Mouse (Mus musculus): ENCODE results near the gene Fam166b. TPM values are rescaled to one million over a fixed set of nuclear protein-coding genes. Genes with fewer than 3 reads are reported as not detected.

Gene Fam166b
- polyA plus RNA-seq, 1 experiment from 2014 or later = 0.50 TPM

GRCm38 (mm10) chr4:43415221-43416070 is 13.5 kb downstream of the Fam166b start:
- H3K9ac ChIP-seq (replicated peaks; ENCODE audit: low read length) = no peak overlapping the region

GRCm38 (mm10) chr4:43414761-43415160 is 14.2 kb downstream of the Fam166b start:
- no peaks in the 10 kb centered on the region for H3K27me3 ChIP-seq (ENCODE audit: insufficient read depth, low read length)
- H3K27ac ChIP-seq (ENCODE audit: low read length) = no peak overlapping the region
- no peak overlapping the region for H3K4me3 ChIP-seq (ENCODE audit: low read length)
- no peak overlapping the region for H3K4me2 ChIP-seq (replicated peaks; ENCODE audit: low read depth, low read length)
- WGBS = 88% methylated on average over 14 of the region's 14 CpGs
- peaks cover 26% of the 10 kb centered on the region for H3K36me3 ChIP-seq (ENCODE audit: insufficient read depth, low read length)
- H3K4me1 ChIP-seq (ENCODE audit: insufficient read depth, low read length) = peaks cover 32% of the 10 kb centered on the region
- H3K9me3 ChIP-seq (ENCODE audit: low read length) = no peaks in the 10 kb centered on the region
- ATAC-seq (ENCODE audit: low FRiP score, low TSS enrichment) = no peak
- no peak overlapping the region for H3K9ac ChIP-seq (replicated peaks; ENCODE audit: low read length)

More at GRCm38 (mm10) chr4:43415221-43416070, 13.5 kb downstream of the Fam166b start:
- Histone ChIP-seq H3K4me1 (ENCODE audit: insufficient read depth, low read length) (peaks cover 37% of the 10 kb centered on the region), H3K27me3 (ENCODE audit: insufficient read depth, low read length) (no peaks in the 10 kb centered on the region), H3K36me3 (ENCODE audit: insufficient read depth, low read length) (peaks cover 26% of the 10 kb centered on the region), H3K27ac (ENCODE audit: low read length) (no peak overlapping the region), H3K4me3 (ENCODE audit: low read length) (no peak overlapping the region), H3K4me2 (replicated peaks; ENCODE audit: low read depth, low read length) (no peak overlapping the region), H3K9me3 (ENCODE audit: low read length) (no peaks in the 10 kb centered on the region)
- 90% methylated on average over 29 of the region's 29 CpGs for WGBS
- ATAC-seq (ENCODE audit: low FRiP score, low TSS enrichment) = no peak

DNA sequence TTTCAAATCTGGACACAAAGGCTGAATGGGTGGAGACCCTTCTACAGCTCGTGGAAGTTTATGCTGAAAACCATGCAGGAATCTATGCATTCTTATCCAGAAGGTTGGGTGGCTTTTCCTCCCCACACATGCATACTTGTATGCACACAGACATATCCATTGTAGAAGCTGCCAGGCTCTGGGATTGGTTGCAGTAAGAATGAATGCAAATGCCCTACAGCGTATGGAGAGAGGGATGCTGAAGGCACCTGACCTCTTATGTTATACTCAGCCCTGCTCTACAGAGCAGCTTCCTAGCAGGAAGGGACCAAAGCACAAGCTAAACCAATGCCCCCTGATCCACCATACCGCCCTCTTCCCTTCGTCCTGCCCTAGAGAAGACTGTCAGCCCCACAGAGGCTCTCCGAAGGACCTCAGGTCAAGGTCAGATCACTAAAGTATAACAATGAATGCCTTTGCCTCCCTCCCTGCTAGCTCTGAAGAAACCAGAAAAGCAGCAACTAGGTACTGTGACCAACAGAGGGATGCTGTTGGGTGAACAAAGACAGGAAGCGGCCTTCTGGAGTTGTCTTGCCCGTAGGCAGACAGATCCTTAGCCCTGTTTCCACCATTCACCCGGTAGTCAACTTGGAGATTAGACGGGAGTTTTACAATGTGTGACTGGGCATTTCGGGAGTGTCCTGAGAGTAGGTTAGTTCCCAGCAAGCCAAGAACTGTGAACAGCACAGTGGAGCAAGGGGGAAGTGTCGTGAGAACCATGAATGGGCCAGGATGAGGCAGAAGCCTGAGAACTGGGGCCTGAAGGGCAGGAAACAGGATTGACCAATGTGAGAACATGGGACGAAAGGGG is 21.6 kb downstream of the Fam166b start:
- peak overlapping the region; percentile 89 for H3K27ac ChIP-seq (ENCODE audit: low read length)
- peak overlapping the region; percentile 52 for H3K4me3 ChIP-seq (ENCODE audit: low read length)
- H3K4me2 ChIP-seq (replicated peaks; ENCODE audit: low read depth, low read length) = peak overlapping the region; percentile 76
- H3K9ac ChIP-seq (replicated peaks; ENCODE audit: low read length) = peak overlapping the region; percentile 64
- H3K9me3 ChIP-seq (ENCODE audit: low read length) = no peaks in the 10 kb centered on the region
- WGBS = 60% methylated on average over 12 of the region's 12 CpGs
- H3K27me3 ChIP-seq (ENCODE audit: insufficient read depth, low read length) = no peaks in the 10 kb centered on the region
- H3K36me3 ChIP-seq (ENCODE audit: insufficient read depth, low read length) = no peaks in the 10 kb centered on the region
- peaks cover 36% of the 10 kb centered on the region for H3K4me1 ChIP-seq (ENCODE audit: insufficient read depth, low read length)
- ATAC-seq (ENCODE audit: low FRiP score, low TSS enrichment) = no peak

DNA sequence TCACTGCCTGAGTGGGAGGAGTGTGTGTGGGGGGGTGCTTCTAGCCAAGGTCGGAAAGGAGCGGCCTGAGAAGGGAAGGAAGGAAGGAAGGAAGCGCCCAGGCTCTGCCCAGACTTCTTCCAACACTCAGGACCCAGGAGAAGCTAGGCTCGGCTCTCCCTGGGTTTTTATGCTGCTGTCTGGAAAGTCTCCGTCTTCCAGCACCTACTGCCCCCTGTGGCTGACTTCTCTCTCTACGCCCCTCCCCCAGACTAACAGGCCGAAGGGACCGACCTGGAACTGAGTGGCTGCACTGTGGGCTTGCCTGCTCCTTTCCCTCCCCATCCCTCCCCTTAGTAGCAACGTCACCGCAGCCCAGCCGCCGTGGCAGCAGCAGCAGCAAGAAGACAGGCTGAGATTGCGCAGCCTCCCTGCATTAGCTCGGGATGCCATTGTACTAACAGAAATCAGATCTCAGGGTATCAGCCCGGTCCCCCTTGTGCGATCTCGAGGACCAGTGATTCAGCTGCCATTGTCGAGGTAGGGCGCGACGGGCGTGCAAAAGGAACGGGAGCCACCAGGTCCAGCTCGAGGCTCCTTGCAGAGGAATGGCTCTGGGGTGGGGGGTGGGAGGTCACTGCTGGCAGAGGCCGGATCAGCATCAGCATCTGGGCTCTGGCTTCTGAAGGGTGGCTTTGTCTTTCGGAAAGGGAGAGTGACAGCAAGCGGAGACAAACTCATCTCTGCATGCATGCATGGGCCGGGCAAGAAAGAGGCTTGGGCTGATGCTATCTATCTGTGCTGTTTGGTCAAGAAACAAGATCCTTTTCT is 22.6 kb downstream of the Fam166b start:
- peak; percentile 97 for ATAC-seq (ENCODE audit: low FRiP score, low TSS enrichment)
- H3K27me3 ChIP-seq (ENCODE audit: insufficient read depth, low read length) = no peaks in the 10 kb centered on the region
- peak overlapping the region; percentile 64 for H3K9ac ChIP-seq (replicated peaks; ENCODE audit: low read length)
- H3K4me1 ChIP-seq (ENCODE audit: insufficient read depth, low read length) = peaks cover 39% of the 10 kb centered on the region
- H3K9me3 ChIP-seq (ENCODE audit: low read length) = no peaks in the 10 kb centered on the region
- H3K27ac ChIP-seq (ENCODE audit: low read length) = peak overlapping the region; percentile 89
- peak overlapping the region; percentile 52 for H3K4me3 ChIP-seq (ENCODE audit: low read length)
- H3K4me2 ChIP-seq (replicated peaks; ENCODE audit: low read depth, low read length) = peak overlapping the region; percentile 76
- H3K36me3 ChIP-seq (ENCODE audit: insufficient read depth, low read length) = no peaks in the 10 kb centered on the region
- WGBS = 2% methylated on average over 28 of the region's 28 CpGs

DNA sequence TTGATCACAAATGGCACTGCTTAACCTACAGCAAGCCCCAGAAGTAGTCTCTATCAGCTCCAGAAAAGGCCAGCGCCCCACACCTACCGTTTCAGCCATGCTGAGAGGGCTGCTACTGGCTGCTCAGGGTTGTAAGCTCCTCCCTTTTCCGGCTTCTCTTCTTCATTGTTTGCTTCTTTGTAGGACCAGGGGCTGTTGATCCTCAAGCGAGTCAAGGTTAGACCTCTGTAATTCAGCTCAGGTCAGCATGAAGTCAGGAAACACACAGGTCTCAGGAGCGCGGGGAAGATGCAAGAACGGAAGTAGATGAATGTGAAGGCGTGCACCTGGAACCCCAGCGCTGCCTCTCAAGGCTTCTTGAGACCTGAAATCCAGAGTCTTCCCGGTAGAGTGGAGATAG is 24.2 kb downstream of the Fam166b start:
- H3K4me1 ChIP-seq (ENCODE audit: insufficient read depth, low read length) = peaks cover 56% of the 10 kb centered on the region
- H3K9me3 ChIP-seq (ENCODE audit: low read length) = no peaks in the 10 kb centered on the region
- H3K9ac ChIP-seq (replicated peaks; ENCODE audit: low read length) = no peak overlapping the region
- H3K27me3 ChIP-seq (ENCODE audit: insufficient read depth, low read length) = no peaks in the 10 kb centered on the region
- ATAC-seq (ENCODE audit: low FRiP score, low TSS enrichment) = no peak
- no peaks in the 10 kb centered on the region for H3K36me3 ChIP-seq (ENCODE audit: insufficient read depth, low read length)
- no peak overlapping the region for H3K4me2 ChIP-seq (replicated peaks; ENCODE audit: low read depth, low read length)
- WGBS = 90% methylated on average over 10 of the region's 10 CpGs
- H3K4me3 ChIP-seq (ENCODE audit: low read length) = no peak overlapping the region
- H3K27ac ChIP-seq (ENCODE audit: low read length) = no peak overlapping the region

- no peak overlapping the region for H3K9ac ChIP-seq (replicated peaks; ENCODE audit: low read length)
- no peak overlapping the region for H3K4me2 ChIP-seq (replicated peaks; ENCODE audit: low read depth, low read length)
- H3K36me3 ChIP-seq (ENCODE audit: insufficient read depth, low read length) = no peaks in the 10 kb centered on the region
- no peaks in the 10 kb centered on the region for H3K27me3 ChIP-seq (ENCODE audit: insufficient read depth, low read length)
- H3K27ac ChIP-seq (ENCODE audit: low read length) = no peak overlapping the region
- no peak for ATAC-seq (ENCODE audit: low FRiP score, low TSS enrichment)
- WGBS = 56% methylated on average over 9 of the region's 9 CpGs
- peaks cover 59% of the 10 kb centered on the region for H3K4me1 ChIP-seq (ENCODE audit: insufficient read depth, low read length)
- H3K4me3 ChIP-seq (ENCODE audit: low read length) = no peak overlapping the region
- no peaks in the 10 kb centered on the region for H3K9me3 ChIP-seq (ENCODE audit: low read length)
These were observed 26.7 kb downstream of the Fam166b start for GRCm38 (mm10) chr4:43402212-43402611.

GRCm38 (mm10) chr4:43401486-43401885 is 27.4 kb downstream of the Fam166b start:
- WGBS = 77% methylated on average over 10 of the region's 10 CpGs
- no peaks in the 10 kb centered on the region for H3K27me3 ChIP-seq (ENCODE audit: insufficient read depth, low read length)
- no peaks in the 10 kb centered on the region for H3K36me3 ChIP-seq (ENCODE audit: insufficient read depth, low read length)
- H3K4me3 ChIP-seq (ENCODE audit: low read length) = no peak overlapping the region
- peak overlapping the region; percentile 1; the same call in 1 of the 2 replicates for H3K4me2 ChIP-seq (replicated peaks; ENCODE audit: low read depth, low read length)
- peak overlapping the region; percentile 3; the same call in 1 of the 2 replicates for H3K9ac ChIP-seq (replicated peaks; ENCODE audit: low read length)
- no peaks in the 10 kb centered on the region for H3K9me3 ChIP-seq (ENCODE audit: low read length)
- peaks cover 51% of the 10 kb centered on the region for H3K4me1 ChIP-seq (ENCODE audit: insufficient read depth, low read length)
- no peak for ATAC-seq (ENCODE audit: low FRiP score, low TSS enrichment)
- peak overlapping the region; percentile 43; the same call in 1 of the 2 replicates for H3K27ac ChIP-seq (ENCODE audit: low read length)

DNA sequence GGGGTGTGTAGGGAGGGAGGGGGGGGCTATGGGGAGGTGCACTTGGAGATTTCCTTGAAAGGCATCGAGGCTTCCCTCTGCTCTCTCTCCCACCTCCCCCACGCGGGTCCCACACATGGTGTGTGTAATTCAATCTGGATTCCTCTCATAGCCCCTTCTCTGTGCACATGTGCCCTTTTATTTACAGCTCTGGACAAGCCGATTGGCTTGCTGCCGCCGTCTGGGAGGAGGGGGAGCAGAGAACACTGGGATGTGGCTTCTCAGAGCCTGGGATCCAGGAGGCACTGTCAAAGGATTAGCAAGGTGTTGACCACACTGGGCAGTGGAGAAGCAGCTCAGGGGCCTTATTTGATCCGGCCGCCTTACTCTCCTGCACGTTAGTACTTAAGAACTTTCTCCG is 28.0 kb downstream of the Fam166b start:
- Histone ChIP-seq H3K36me3 (ENCODE audit: insufficient read depth, low read length) (no peaks in the 10 kb centered on the region), H3K4me3 (ENCODE audit: low read length) (no peak overlapping the region), H3K9ac (replicated peaks; ENCODE audit: low read length) (peak overlapping the region; percentile 3; the same call in 1 of the 2 replicates), H3K9me3 (ENCODE audit: low read length) (no peaks in the 10 kb centered on the region), H3K4me1 (ENCODE audit: insufficient read depth, low read length) (peaks cover 49% of the 10 kb centered on the region), H3K27ac (ENCODE audit: low read length) (peak overlapping the region; percentile 43), H3K27me3 (ENCODE audit: insufficient read depth, low read length) (no peaks in the 10 kb centered on the region), H3K4me2 (replicated peaks; ENCODE audit: low read depth, low read length) (0 out of 2 replicates have a peak overlapping the region, but pooled peaks have one; percentile 1)
- peak; percentile 87 for ATAC-seq (ENCODE audit: low FRiP score, low TSS enrichment)
- 18% methylated on average over 10 of the region's 10 CpGs for whole genome bisulfite sequencing

DNA sequence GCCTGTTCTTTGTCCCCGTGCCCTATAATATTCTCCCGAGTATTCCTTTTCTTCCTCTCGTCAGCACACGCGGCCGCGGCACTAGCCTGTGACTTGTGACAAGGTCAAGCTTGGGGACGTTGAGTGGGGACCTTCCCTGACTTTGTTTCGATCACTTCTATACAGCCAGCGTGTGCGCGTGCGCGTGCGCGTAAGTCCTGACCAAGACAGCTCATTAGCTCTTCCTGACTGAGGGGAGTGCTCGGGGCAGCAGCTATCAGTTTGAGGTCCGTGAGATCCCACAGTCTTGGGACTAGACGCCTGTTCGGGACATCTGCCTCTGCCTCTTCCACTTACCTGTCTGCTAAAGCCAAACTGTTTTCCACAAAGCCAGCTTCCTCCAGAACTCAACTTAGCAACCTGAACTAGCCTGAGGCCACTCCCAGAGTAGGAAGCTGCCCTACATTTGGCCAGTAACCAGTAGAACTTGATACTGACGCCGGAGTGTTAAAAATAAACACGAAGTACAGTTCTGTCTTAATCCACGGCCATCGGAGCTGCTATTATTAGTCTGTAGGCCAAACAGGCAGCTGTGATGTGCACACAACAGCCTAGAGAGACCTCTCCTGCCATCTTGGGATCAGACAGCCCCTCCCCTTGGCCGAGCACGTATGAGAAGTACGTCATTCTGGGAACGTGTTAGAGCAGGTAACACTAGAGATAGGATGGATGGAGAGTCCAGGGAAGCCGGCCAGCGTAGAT is 29.4 kb downstream of the Fam166b start:
- 71% methylated on average over 31 of the region's 31 CpGs for WGBS
- Histone ChIP-seq H3K9ac (replicated peaks; ENCODE audit: low read length) (no peak overlapping the region), H3K27ac (ENCODE audit: low read length) (peak overlapping the region; percentile 52), H3K4me2 (replicated peaks; ENCODE audit: low read depth, low read length) (no peak overlapping the region), H3K4me1 (ENCODE audit: insufficient read depth, low read length) (peaks cover 46% of the 10 kb centered on the region), H3K36me3 (ENCODE audit: insufficient read depth, low read length) (no peaks in the 10 kb centered on the region), H3K9me3 (ENCODE audit: low read length) (no peaks in the 10 kb centered on the region), H3K27me3 (ENCODE audit: insufficient read depth, low read length) (no peaks in the 10 kb centered on the region), H3K4me3 (ENCODE audit: low read length) (no peak overlapping the region)
- no peak for ATAC-seq (ENCODE audit: low FRiP score, low TSS enrichment)
